In the genomic region with DNA sequence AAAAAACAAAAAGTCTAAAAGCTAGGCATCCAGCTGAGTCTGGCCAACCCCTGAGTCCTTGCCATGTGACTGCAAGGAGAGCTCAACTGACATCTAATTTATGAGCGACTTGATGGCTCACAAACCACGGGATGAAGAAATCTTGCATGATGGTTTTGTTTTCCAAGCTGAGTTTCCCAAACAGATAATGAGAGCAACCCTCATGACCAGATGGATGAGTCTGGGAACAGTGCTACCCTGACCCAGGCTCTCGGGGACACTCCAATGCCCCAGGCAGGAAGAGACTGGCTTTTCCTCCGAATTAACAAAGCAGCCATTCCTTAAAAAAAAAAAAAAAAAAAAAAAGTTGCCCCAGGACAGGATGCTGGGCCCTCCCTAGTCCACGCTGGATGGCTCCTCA, we compare ENCODE assay signal across 23 mouse cellular contexts.
DNase-seq lines count a peak whose midpoint lies in the region; TF ChIP-seq lines count a peak whose summit lies in the region.
"Had no signal": no experiment of that assay in that cellular context is flagged by ENCODE, and none has a peak within 500 bp of the region (broad histone marks: within the 10 kb centered on the region; RNA-seq: fewer than 3 reads in every experiment).

No protein-coding gene starts in this region.

- H3K4me3 ChIP-seq in kidney, adult 2 months (ENCODE audit: insufficient read depth, low read depth, low read length) = no peak overlapping the region
- H3K4me3 ChIP-seq: embryonic facial prominence, embryonic 10.5 days; heart, embryonic 12.5 days; hindbrain, embryonic 10.5 days; limb, embryonic 10.5 days; neural tube, embryonic 15.5 days had no signal

- no peak for TF ChIP-seq POLR2A in kidney, adult 2 months (IDR thresholded peaks at IDR 0.05; ENCODE audit: low read depth, low read length)

- H3K27me3 ChIP-seq in kidney, adult 2 months (replicated peaks; ENCODE audit: control insufficient read depth, insufficient read depth, low read length) = no peaks in the 10 kb centered on the region
- H3K27me3 ChIP-seq: neural tube, embryonic 15.5 days had no signal

- H3K36me3 ChIP-seq in kidney, adult 2 months (ENCODE audit: control insufficient read depth, insufficient read depth, low read length) = no peaks in the 10 kb centered on the region
- H3K36me3 ChIP-seq: embryonic facial prominence, embryonic 10.5 days; G1E; heart, embryonic 12.5 days; hindbrain, embryonic 10.5 days; limb, embryonic 10.5 days; neural tube, embryonic 15.5 days had no signal

- no peak overlapping the region for H3K27ac ChIP-seq in kidney, adult 2 months (ENCODE audit: insufficient read depth, low read depth, low read length)
- H3K27ac ChIP-seq: embryonic facial prominence, embryonic 10.5 days; hindbrain, embryonic 10.5 days; limb, embryonic 10.5 days; macrophage; neural tube, embryonic 15.5 days had no signal

- WGBS in kidney, adult 2 months = 34% methylated on average over 5 of the region's 5 CpGs

- H3K4me1 ChIP-seq in kidney, adult 2 months (ENCODE audit: control insufficient read depth, insufficient read depth, low read length) = no peaks in the 10 kb centered on the region
- H3K4me1 ChIP-seq: neural tube, embryonic 15.5 days had no signal

- no peak for TF ChIP-seq CTCF in kidney, adult 2 months (conservative IDR thresholded peaks at IDR 0.05; ENCODE audit: insufficient read depth, insufficient read length, low read depth, low read length)

- peak; percentile 41 to 74 for DNase-seq in adrenal gland, adult (ENCODE audit: inconsistent age in 2 of 2, low spot score in 1 of 2)
- DNase-seq in adrenal gland, postnatal 4 days (ENCODE audit: low spot score in 2 of 2) = no peak
- DNase-seq in kidney, adult 2 months = peak; percentile 28
- no peak for DNase-seq in kidney, adult 9 months
- DNase-seq in 3T3-L1 (ENCODE audit: low read depth, low spot score) (peak; percentile 71), ZHBTc4 (ENCODE audit: low read depth, low spot score) (peak; percentile 9)
- no peak for DNase-seq in spleen, postnatal 10 days (ENCODE audit: low spot score in 2 of 2)
- DNase-seq in thymus, postnatal 10 days (ENCODE audit: low spot score in 2 of 2) = no peak
- DNase-seq: cerebellum, adult 11 months; cerebellum, postnatal 10 days; forebrain, postnatal 0 days; gastrocnemius, postnatal 14 days; heart, adult 18-20 months; heart, postnatal 10 days; liver; thymus, postnatal 14 days had no signal

Comparison
In these comparisons a context has a peak if more than half of its experiments do, and no peak if none do; other contexts are left out.
1. DNase-seq: peak in adrenal gland, adult (2 of 2), kidney, adult 2 months (single experiment), 3T3-L1 (single experiment) and ZHBTc4 (single experiment); none in adrenal gland, postnatal 4 days (0 of 2), kidney, adult 9 months (single experiment), spleen, postnatal 10 days (0 of 2) and thymus, postnatal 10 days (0 of 2).